Mouse (Mus musculus) mouse trophoblast stem cell (cell line): ENCODE measurements around the gene Ambra1.

Source experiments
- in situ Hi-C, 2 experiments: fragments of 300-500 bp; cut with MseI, MboI; formaldehyde crosslinking; loops; 2 replicates in 1 of 2; 3 replicates in 1 of 2; pipeline ENCODE4 v1.15.1; 2025

Ambra1 gene

DNA sequence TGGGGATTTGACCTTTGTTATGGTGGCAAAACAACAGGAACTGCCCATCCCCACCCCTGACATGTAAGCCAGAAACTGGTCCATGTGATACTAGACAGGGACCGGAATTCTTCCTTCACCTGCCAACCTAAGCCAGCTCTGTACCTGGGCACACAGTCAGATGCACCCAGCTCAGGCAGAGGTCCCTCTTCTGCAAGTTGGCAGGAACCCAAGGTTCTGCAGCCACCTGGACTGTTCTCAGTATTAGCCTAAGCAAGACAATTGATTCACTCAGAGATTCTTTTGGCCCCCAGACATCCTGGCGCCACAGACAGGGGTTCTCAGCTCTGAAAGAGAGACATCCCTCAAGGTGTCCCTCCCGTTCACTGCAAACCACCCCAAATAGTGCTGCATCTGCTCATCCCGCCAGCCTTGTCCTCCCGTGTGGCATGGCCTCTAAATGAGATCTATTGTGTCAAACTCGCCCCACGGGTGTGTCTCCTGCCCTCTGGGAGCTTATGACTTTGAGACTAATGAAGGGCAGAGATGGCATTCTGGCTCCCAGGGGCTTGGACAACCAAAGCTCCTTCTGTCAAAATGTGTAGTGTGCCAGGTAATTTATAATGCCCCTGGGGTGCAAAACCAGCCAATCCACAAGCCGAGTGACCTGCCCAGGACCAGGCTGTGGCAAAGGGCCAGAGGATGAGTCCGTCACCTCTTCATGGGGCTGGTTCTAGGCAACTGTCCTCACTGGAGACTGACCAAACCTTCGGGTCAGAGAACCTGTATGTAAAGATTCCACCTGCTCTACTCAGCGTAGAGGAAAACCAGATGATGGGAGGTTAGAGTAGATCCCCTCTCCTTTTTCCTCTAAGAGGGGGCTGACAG lies 229.8 kb downstream of the Ambra1 start:
- in situ Hi-C loops: no loop called here

- in situ Hi-C loops: no loop called here
These were observed 230.5 kb downstream of the Ambra1 start for GRCm38 (mm10) chr2:91960459-91960858.

DNA sequence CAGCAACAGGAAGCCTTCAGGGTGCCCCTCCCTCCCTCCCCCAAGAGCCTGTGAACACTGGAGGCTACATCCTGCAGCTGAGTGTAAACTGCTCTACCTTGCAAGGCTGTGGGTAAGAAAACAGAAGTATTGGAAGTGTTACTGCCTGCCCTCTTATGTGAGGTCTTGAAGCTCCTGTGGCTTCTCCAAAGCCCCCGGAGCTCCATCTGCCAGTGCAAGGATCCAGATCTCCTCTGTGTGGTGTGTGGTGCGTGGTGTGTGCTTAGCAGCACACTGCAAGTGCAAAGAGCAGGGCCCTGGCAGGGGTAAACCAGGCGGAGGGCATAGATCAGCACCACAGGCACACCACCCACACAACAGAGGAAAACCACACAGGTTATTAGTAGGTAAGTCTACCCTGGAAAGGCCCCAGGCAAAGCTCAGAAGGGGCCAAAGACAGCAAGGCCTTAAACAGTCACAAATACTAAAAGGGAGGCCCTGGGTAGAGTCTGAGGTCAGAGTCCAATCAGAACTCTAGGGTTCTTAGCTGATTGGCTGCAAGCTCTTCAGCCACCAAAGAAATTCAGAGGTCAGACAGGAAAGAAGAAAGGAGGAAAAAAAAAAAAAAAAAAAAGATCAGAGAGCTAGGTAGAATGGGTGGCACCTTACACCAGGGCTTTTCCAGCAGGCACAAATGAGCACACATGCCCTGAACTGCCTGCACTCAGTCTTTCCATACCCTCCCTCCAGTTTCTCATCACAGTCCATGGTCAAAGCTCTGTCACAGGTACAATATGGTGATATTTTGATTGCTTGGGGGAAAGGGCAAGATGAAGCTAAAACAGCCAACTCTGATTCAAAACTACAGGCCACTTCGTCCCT lies 232.2 kb downstream of the Ambra1 start:
- in situ Hi-C loops: no loop called here

GRCm38 (mm10) chr2:91962864-91963401 lies 233.0 kb downstream of the Ambra1 start:
- in situ Hi-C loops: no loop called here

- in situ Hi-C loops: no loop called here
These were observed 233.6 kb downstream of the Ambra1 start for GRCm38 (mm10) chr2:91963443-91963932.

- in situ Hi-C loops: no loop called here
These were observed 234.8 kb downstream of the Ambra1 start for GRCm38 (mm10) chr2:91964610-91965204.

- in situ Hi-C loops: no loop called here
These were observed 235.5 kb downstream of the Ambra1 start for GRCm38 (mm10) chr2:91965417-91965816.

- in situ Hi-C loops: no loop called here
These were observed 236.4 kb downstream of the Ambra1 start for GRCm38 (mm10) chr2:91966367-91966766.

- in situ Hi-C loops: no loop called here
These were observed 238.0 kb downstream of the Ambra1 start for GRCm38 (mm10) chr2:91967962-91968361.
